Mouse (Mus musculus): ENCODE data around the gene Gm45140.

GRCm38 (mm10) chr6:87745301-87745700 lies 90.3 kb downstream of the Gm45140 start:
- TF ChIP-seq POLR2A (IDR thresholded peaks at IDR 0.05; ENCODE audit: borderline replicate concordance, control insufficient read depth, low read depth, low read length) (no peak), CTCF (IDR thresholded peaks at IDR 0.05; ENCODE audit: control insufficient read depth, insufficient read depth, low read length) (no peak)
